Mouse (Mus musculus) ovary, postnatal 36 days (tissue): ENCODE data around the gene Pno1.

ENCODE experiments used
- DNase-seq: peaks from one replicate; pipeline ENCODE4 v3.0.0; 2022; ENCODE audit warnings: low spot score, mixed read lengths

The Pno1 gene

DNA sequence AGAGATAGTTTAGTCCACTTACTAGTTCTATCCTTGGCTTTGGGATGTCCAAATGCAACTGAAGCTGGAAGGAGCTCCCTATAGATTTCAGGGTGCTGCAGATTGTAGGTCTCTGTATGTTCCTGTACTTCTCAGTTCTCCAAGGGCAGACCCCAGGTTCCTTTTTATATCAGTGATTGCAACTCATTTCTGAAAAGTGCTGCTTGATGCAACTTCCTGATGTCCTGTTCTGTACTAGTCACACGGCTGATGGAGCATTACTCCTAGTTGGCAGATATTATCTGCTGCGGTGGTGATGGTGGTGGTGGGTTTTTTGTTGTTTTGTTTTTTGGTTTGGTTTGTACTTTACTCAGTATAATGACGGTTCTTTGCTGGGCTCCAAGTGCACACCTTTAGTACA lies 30.6 kb downstream of the Pno1 start:
- DNase-seq, result no peak

DNA sequence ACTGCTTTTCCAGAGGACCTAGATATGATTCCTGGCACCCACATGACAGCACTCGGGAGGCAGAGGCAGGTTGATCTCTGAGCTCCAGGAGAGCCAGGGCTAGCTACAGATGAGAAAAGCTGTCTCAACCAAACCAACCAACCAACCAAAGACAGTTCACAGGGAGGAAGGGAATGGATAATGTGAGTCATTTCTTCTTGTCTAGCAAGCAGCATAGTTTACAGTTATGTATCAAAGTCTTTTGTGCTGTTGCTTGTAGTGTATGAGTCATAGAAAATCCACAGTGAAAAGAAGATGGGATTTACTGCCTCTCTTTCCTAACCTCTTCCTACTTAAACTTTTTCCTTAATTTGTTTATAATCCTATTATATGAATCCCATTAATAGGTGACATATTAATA lies 34.7 kb downstream of the Pno1 start:
- DNase-seq, result no peak

DNA sequence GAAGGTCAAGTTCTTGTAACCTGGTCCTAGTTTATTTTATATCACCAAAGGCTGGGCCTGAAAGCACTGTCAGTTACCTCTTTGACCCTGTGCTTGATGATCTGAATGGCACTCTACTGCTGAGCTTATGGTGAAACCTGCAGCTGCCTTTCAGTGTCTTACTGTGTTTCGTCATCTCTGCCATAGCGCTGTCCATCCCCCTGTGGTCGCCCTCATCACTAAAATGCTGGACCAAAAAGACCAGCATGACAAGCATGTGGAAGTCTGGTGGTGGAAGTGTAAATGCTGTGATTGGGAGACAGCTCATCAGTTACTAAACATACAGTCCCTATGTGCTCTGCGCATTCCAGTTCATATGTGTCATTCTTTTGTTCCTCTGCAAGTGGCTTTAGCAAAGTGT lies 39.1 kb downstream of the Pno1 start:
- no peak for DNase-seq

DNA sequence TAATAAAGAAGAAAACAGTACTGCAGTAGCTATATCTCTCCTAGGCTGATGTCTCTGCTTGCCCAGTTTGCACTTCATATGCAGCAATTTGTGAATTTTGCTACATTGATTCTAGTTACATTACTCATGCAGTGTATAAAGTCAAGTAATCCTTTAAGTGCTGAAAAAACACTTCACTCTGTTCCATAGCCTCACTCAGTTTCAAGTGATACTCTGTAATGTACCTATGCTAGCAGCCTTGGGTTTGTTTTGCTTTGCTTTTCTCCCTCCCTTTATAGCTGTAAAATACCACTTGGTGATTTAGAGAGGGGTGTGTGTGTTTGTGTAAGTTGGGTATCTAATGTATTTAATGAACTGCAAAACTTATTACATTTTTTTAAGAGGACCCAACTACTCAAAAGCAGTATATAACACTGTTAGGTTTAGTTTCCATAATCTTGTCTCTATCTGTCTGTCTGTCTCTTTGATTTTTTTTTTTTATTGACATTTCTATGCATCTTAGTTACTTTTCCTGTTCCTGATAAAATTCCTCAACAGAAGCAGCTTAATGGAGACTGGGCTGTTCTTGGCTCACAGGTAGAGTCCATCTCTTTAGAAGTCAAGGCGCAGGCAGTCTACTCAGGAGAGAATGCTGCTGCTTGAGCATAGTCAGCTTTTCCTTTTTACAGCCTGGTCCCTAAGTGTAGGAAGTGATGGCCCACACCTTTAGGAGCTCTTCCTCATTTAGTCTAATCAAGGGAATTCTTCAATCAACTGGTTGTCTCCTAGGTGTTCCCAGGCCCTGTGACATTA lies 40.2 kb downstream of the Pno1 start:
- no peak for DNase-seq

DNA sequence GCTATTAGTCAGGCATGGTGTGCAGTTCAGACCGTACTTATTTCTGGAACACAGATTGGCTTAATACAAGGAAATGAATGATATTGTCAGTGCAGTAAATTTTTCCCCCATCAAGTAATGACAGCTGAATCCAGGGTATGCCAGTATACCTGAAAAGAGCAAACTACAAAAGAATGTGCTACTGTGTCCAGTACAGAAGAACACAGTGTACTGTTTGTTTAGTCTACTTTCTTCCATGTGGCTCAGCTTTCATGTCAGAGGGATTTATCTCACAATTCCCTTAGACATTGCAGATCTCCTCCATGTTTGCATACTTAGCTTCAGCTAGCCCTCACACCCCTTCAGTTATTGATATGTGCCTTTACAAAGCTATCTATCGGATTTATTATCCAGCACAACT lies 42.1 kb downstream of the Pno1 start:
- no peak for DNase-seq

DNA sequence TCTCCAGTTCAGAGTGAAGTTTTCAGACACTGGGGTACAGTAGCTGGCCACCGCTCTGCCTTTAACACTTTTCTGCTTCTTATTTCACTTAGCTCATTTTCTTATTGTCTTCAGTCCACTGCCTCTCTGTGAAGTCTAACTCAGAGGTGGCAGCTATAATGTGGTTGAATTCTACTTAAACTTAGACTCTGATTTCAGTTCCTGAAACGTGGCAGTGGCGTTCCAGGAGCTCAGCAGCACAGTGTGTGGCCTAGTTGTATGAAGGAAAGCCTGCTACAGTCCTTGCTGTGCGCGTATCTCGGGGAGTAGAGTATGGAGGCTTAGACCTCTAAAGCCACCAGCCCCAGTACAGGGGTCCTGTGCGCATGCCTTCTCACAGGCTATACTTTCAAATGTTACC lies 44.7 kb downstream of the Pno1 start:
- no peak for DNase-seq

DNA sequence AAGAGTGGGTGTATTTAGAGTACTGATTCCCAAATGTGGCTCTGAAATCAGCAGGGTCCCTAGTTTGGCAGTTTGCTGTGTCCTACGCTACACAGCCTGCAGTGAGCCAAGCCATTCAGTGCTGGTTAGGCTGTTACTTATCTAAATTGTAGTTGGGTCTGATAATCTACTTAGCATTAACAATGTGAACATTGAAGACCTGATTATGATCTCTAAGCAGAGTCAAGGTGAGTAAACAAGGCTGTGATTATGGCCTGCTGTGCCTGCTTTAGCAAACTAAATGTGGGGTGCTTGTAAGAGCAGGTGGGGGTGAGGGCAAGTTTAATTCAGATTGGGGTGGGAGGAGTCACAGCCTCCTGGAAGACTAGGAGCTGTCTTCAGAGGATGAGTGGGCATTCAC lies 47.4 kb downstream of the Pno1 start:
- no peak for DNase-seq

DNA sequence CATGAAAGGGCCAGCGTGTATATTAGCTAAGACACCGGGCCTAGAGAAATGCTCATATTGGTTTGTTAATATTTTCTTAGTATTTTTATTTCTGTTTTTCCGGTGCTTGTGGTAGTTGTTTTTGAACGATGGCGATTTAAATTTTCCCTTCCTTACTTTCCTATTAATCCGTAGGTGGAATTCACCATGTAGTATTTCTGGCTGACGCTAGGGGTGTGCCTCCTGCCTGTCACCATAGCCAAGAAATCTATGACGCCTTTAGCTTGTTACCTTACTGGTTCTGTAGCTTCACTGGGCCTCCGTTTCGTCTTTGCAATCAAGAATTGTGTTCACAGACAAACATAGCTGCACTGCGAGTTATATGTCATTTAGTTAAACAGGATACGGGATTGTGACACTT lies 51.1 kb downstream of the Pno1 start:
- peak; percentile 27 for DNase-seq

DNA sequence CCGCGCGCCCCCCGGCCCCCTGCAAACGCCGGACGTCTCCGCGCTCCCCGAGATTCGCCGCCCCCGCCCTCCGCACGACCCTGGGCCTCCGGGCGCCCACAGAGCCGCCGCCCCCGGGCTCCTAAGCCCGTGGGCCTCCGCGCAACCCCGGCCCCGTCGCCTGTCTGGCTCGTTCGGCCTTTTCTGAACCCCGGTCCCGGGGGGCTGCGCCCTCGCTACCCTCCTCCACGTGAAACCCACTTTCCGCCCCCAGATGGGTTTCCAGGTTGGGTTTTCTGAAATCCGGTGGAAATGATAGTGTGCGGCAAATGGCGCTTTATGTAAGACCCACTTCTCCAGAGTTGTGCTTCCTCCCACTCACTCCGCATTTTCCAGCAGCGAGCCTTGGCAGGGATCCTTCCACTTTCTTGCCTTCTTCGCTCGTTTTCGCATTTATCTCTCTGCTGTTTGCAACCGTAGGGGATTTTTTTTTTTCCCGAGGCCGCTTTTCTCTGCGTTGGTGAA lies 51.6 kb downstream of the Pno1 start:
- peak; percentile 49 for DNase-seq

DNA sequence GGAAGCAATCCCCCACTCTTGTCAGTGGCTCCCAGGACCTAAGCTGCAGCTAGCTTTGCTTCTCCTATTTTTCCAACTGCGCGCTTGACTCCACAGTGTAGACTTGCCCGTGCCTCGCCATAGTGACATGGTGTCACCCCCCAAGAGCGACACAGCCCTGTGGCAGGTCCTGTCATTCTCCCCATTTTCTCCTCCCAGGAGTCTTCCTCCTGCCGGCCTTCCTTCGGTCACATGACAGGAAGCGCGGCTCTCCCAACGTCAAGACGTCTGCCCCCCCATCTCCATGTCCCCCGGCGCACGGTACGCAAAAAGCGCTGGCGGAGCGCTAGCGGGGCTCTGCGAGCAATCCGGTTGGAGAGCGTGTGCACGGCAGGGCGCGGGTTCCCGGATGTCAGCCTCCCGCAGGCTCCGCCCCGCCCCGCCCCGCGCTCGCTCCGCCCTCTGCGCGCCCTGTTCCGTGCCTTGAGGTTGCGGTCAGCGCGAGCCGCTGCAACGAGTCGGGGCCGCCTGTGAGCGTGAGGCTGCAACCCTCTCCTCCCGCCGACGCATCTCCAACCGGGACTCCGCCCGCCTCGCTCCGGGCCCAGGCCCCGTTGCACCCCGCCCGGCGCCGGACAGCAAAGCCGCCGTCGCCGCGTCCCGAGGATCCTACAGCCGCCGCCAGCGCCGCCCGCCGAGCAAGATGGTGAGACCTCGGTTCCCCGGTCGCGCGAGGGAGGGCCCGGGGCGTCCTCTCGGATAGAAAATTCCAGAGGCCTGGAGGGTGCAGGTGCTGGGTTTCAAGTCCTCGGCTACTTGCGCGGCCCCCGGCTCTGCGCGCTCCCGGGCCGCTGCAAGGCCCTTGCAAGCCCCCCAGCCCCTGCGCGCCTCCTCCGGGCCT lies 52.3 kb downstream of the Pno1 start, which contains the start of gene Ppp3r1:
TSS of gene Ppp3r1 (plus strand) at position 406 of the 880 bp plus-strand sequence.
- peak; percentile 98 for DNase-seq
